Mouse (Mus musculus) erythroblast, embryonic 14.5 days (primary cell): ENCODE results near the gene Steap4.

Experiments
- GATA1 ChIP-seq: IDR thresholded peaks from 2 replicates; pipeline ENCODE4 v1.6.1; 2012; ENCODE audit warnings: low read length, inconsistent platforms, mixed read lengths
- TAL1 ChIP-seq: IDR thresholded peaks from 3 replicates; pipeline ENCODE4 v1.6.1; 2012; ENCODE audit warnings: low read length, inconsistent platforms, mixed read lengths

DNA sequence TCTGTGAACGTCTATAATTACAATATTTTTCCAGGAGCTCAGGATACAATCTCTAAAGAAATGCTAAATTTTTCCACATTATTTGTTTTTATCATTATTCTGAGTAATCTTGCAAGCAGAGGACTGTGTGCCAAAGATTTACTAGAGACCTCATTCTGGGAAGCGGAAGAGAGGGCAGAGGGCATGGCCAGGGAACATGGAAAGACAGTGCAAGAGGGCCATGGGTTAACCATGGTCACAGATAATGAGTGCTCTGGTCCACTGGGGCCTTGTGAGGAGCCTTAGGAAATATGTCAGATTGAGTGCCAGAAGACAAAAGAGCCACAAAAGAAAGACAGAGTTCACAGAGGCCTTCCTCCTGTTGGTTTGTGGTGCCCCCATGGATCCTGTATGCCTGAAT, 12.0 kb downstream of the Steap4 start:
- TF ChIP-seq GATA1, result no peak
- no peak for TF ChIP-seq TAL1
